Mouse (Mus musculus) heart, postnatal 0 days (tissue): ENCODE measurements around the gene Bcl2l1. TPM values are rescaled to one million over a fixed set of nuclear protein-coding genes. Genes with fewer than 3 reads are reported as not detected.

Source experiments
- ATAC-seq: fragments of 200-750 bp; cut with Nextera tagmentation; 2 replicates; pipeline ENCODE4 v1.8.0; 2017; ENCODE audit warnings: low read depth, moderate number of reproducible peaks, moderate library complexity; ENCODE audit not compliant: insufficient read depth
- DNase-seq: peaks from one replicate; pipeline ENCODE4 v3.0.0-alpha.2; 2016; ENCODE audit warnings: low spot score
- H3K27ac ChIP-seq: fragments of 300-500 bp; sonication (generic); 2 replicates; pipeline ENCODE4 v1.5.1; 2014; ENCODE audit warnings: low read depth, mild to moderate bottlenecking
- H3K27me3 ChIP-seq: fragments of 300-500 bp; sonication (generic); 2 replicates; pipeline ENCODE4 v1.6.1; 2014; ENCODE audit warnings: low read length, mixed read lengths; ENCODE audit not compliant: control insufficient read depth, insufficient read depth
- H3K36me3 ChIP-seq: fragments of 300-500 bp; sonication (generic); replicated peaks from 2 replicates; pipeline ENCODE4 v1.6.1; 2014; ENCODE audit warnings: low read length, mixed read lengths; ENCODE audit not compliant: control insufficient read depth, insufficient read depth
- H3K4me1 ChIP-seq: fragments of 300-500 bp; sonication (generic); 2 replicates; pipeline ENCODE4 v1.6.1; 2014; ENCODE audit warnings: antibody characterized with exemption; ENCODE audit not compliant: control insufficient read depth, insufficient read depth
- H3K4me2 ChIP-seq: fragments of 300-500 bp; sonication (generic); 2 replicates; pipeline ENCODE4 v1.6.1; 2014; ENCODE audit warnings: low read depth, mild to moderate bottlenecking, low read length, moderate library complexity
- H3K4me3 ChIP-seq: fragments of 300-500 bp; sonication (generic); 2 replicates; pipeline ENCODE4 v1.5.1; 2014; ENCODE audit warnings: low read depth, low read length
- H3K9ac ChIP-seq: fragments of 300-500 bp; sonication (generic); replicated peaks from 2 replicates; pipeline ENCODE4 v1.6.1; 2014; ENCODE audit warnings: low read depth, low read length, mixed read lengths
- H3K9me3 ChIP-seq: fragments of 300-500 bp; sonication (generic); replicated peaks from 2 replicates; pipeline ENCODE4 v1.6.1; 2016; ENCODE audit warnings: low read length; ENCODE audit not compliant: control insufficient read depth
- CTCF ChIP-seq: IDR thresholded peaks from 2 replicates; pipeline ENCODE4 v1.5.1; 2016; ENCODE audit warnings: antibody characterized with exemption, control low read depth, low read depth
- EP300 ChIP-seq: IDR thresholded peaks from 2 replicates; pipeline ENCODE4 v1.6.1; 2016; ENCODE audit warnings: antibody characterized with exemption, low read depth
- WGBS: fragments of 180-500 bp; shearing (Covaris S2); extraction: QIAGEN DNeasy Blood & Tissue Kit; methylation state at CpG from one replicate; pipeline ENCODE4 v1.1.7; 2014; 5-methylcytosine and 5-hydroxymethylcytosine counted together
- microRNA-seq: library from miRNA; unstranded; fragments of <30 nt; microRNA quantifications from one replicate; pipeline ENCODE4, GENCODE M21; 2016
- polyA plus RNA-seq: library from polyadenylated mRNA; unstranded; fragments of >200 nt; fragmentation: Nextera tagmentation; extraction: Ambion mirVana; gene quantifications from 2 replicates; pipeline ENCODE4 v1.2.1, GENCODE M21; 2015
- total RNA-seq: library from RNA; depleted of rRNA; stranded (reverse); fragments of >200 nt; gene quantifications from 2 replicates; pipeline ENCODE4 v1.2.3, GENCODE M21; 2014; ENCODE audit warnings: low replicate concordance; rRNA removed

Bcl2l1 gene
- total and polyA plus RNA-seq, 2 experiments from 2014 or later, result 35.0 to 75.6 TPM

DNA sequence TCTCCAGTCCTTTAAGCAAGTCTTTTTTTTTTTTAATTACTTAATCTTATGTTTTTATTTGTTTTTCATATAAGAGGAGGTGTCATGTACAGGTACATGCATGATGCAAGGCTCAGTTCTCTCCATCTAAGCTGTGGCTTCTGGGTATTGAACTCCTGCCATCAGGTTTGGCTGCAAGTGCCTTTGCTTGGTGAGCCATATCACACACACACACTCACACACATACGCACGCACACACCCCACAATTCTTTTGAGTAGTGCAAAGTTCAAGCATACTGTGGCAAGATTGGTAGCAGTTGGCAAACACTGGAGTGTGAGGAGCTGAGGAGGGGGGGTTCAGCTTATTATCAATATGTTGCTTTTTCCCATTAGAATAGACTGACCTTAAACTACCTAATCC lies 98.3 kb downstream of the Bcl2l1 start:
- Histone ChIP-seq H3K27ac (no peak overlapping the region), H3K4me3 (no peak overlapping the region), H3K9me3 (no peaks in the 10 kb centered on the region), H3K9ac (no peak overlapping the region), H3K4me2 (no peak overlapping the region), H3K4me1 (peaks cover 18% of the 10 kb centered on the region), H3K36me3 (no peaks in the 10 kb centered on the region), H3K27me3 (no peaks in the 10 kb centered on the region)
- TF ChIP-seq CTCF (no peak), EP300 (no peak)
- DNase-seq (no peak), ATAC-seq (no peak)
- 88% methylated on average over 2 of the region's 2 CpGs for whole genome bisulfite sequencing

Small RNA genes lying within 50 kb of the gene (microRNA-seq; reads per million reads assigned to microRNA genes)
- gene Gm23802 (not detected), gene Mir5622 (3.2 reads per million, percentile 15 among the genes with 10 or more reads in this experiment)

Other genes starting within 250 kb of the Bcl2l1 start
- not detected in 2 replicates for gene Defb45, start 232.3 kb downstream of the Bcl2l1 start, total RNA-seq
- not detected in 2 replicates for gene Defb45, start 232.3 kb downstream of the Bcl2l1 start, polyA plus RNA-seq
- gene Defb36, start 227.4 kb downstream of the Bcl2l1 start, total RNA-seq, result not detected in 2 replicates
- gene Defb36, start 227.4 kb downstream of the Bcl2l1 start, polyA plus RNA-seq, result not detected in 2 replicates
- not detected in 2 replicates for gene Defb25, start 208.7 kb downstream of the Bcl2l1 start, total RNA-seq
- 0.53 and 0.54 TPM in 2 replicates for gene Defb25, start 208.7 kb downstream of the Bcl2l1 start, polyA plus RNA-seq
- gene Rem1, start 204.8 kb downstream of the Bcl2l1 start, total RNA-seq, result 4.8 and 12.5 TPM in 2 replicates
- gene Rem1, start 204.8 kb downstream of the Bcl2l1 start, polyA plus RNA-seq, result 10.2 TPM in 2 replicates
- gene H13, start 162.3 kb downstream of the Bcl2l1 start, total RNA-seq, result 68.6 and 72.9 TPM in 2 replicates
- gene H13, start 162.3 kb downstream of the Bcl2l1 start, polyA plus RNA-seq, result 53.4 and 55.0 TPM in 2 replicates
- gene Mcts2, start 144.7 kb downstream of the Bcl2l1 start, total RNA-seq, result 6.5 and 11.7 TPM in 2 replicates
- gene Mcts2, start 144.7 kb downstream of the Bcl2l1 start, polyA plus RNA-seq, result 30.9 and 31.6 TPM in 2 replicates
- gene Id1, start 95.5 kb downstream of the Bcl2l1 start, total RNA-seq, result 146 and 188 TPM in 2 replicates
- 46.7 and 59.3 TPM in 2 replicates for gene Id1, start 95.5 kb downstream of the Bcl2l1 start, polyA plus RNA-seq
- gene Cox4i2, start 77.6 kb downstream of the Bcl2l1 start, total RNA-seq, result 13.4 and 29.9 TPM in 2 replicates
- gene Cox4i2, start 77.6 kb downstream of the Bcl2l1 start, polyA plus RNA-seq, result 17.0 and 21.4 TPM in 2 replicates
- gene Tpx2, start 16.2 kb upstream of the Bcl2l1 start, total RNA-seq, result 8.1 and 13.6 TPM in 2 replicates
- gene Tpx2, start 16.2 kb upstream of the Bcl2l1 start, polyA plus RNA-seq, result 15.0 and 15.1 TPM in 2 replicates
- gene Mylk2, start 79.6 kb upstream of the Bcl2l1 start, total RNA-seq, result not detected in 2 replicates
- gene Mylk2, start 79.6 kb upstream of the Bcl2l1 start, polyA plus RNA-seq, result 0.15 and 0.16 TPM in 2 replicates
- gene Foxs1, start 101.5 kb upstream of the Bcl2l1 start, total RNA-seq, result 4.5 and 8.6 TPM in 2 replicates
- gene Foxs1, start 101.5 kb upstream of the Bcl2l1 start, polyA plus RNA-seq, result 8.2 and 8.4 TPM in 2 replicates
- 0.12 TPM in 1 of 2 replicates, not detected in the other for gene Dusp15, start 120.0 kb upstream of the Bcl2l1 start, total RNA-seq
- not detected in 2 replicates for gene Dusp15, start 120.0 kb upstream of the Bcl2l1 start, polyA plus RNA-seq
- gene Ttll9, start 130.8 kb upstream of the Bcl2l1 start, total RNA-seq, result 0.89 TPM in 1 of 2 replicates, not detected in the other
- gene Ttll9, start 130.8 kb upstream of the Bcl2l1 start, polyA plus RNA-seq, result 0.05 and 0.14 TPM in 2 replicates
- gene Pdrg1, start 183.7 kb upstream of the Bcl2l1 start, total RNA-seq, result 24.1 and 71.8 TPM in 2 replicates
- gene Pdrg1, start 183.7 kb upstream of the Bcl2l1 start, polyA plus RNA-seq, result 120 and 129 TPM in 2 replicates
- not detected in 2 replicates for gene Xkr7, start 200.1 kb upstream of the Bcl2l1 start, total RNA-seq
- not detected in 2 replicates for gene Xkr7, start 200.1 kb upstream of the Bcl2l1 start, polyA plus RNA-seq
- gene Ccm2l, start 234.2 kb upstream of the Bcl2l1 start, total RNA-seq, result 21.0 and 32.4 TPM in 2 replicates
- gene Ccm2l, start 234.2 kb upstream of the Bcl2l1 start, polyA plus RNA-seq, result 3.5 and 4.3 TPM in 2 replicates